Mouse (Mus musculus) urinary bladder, postnatal 14 days (tissue): ENCODE measurements around the gene Abca1.

ENCODE experiments used
- DNase-seq: peaks from one replicate; pipeline ENCODE4 v3.0.0; 2021; ENCODE audit warnings: low spot score

Gene Abca1

DNA sequence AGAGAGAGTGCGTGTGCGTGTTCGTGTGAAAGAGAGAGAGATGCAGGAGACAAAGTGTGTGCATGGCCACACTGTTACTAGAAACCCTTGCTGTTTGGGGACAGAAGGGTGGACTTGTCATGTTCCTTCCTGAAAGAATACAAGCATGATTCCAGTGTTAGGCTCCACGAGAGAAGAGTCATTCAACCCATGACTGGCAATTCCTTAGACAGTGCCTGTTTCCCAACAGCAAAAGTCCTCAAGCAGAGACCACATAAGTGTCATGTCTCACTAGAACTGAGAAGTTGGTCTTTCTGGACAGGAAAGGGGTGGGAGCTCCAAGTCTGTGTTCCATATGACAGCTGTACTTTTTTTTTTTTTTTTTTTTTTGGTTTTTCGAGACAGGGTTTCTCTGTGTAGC lies 10.1 kb downstream of the Abca1 start:
- no peak for DNase-seq

DNA sequence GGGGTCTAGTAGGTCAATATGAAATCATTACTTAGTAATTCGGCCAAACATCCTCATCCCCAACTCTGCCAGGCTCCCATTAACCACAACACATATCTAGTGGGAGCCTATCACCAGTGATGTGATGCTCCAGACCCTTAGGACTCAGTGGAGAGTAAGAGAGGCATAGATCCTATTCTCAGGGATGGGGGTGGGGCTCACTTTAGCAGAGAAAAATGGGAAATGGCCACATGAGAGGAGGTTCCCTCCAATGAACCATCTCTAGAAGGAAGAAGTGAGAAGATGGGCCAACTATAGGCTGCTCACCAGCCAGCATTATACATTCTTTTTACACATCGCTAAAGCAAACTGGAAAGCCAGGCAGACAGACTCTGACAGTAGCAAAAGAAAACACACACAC lies 10.9 kb downstream of the Abca1 start:
- no peak for DNase-seq

DNA sequence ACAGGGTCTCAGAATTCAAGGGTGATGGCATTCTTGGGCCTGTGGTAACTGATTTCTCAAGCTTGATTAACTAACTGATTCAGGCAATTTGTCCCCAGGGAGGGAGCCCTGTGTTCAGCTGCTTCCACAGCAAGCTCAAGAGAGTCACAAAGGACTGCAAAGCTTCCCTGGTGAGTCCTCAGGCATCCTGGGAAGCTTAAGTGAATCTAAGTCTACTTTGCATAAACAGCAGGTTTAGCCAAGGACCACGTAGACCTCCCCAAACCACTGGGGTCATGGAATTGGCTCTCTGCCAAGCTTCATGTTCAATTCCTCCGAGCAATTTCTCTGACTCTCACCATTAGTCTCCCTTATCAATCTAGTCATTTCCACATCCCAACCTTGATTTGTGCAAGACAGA lies 12.2 kb downstream of the Abca1 start:
- DNase-seq, result no peak

DNA sequence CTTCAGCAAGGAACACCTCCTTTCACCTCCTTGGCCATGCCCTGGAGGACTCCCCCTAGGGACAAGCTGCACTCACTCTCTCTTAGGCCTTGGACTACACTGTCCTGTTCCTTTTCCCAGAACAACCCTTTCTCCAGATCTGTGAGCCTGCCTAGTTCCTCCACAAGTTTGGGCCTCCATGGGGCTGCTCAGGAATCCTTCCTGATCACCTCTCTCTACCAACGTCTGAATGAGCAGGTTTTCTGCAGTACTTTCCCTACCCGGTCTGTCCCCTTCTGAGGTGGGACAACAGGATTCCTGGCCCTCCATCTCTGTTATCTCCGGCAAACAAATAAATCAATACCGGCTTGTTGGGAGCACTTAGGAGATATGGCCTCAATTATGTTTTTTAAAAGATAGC lies 12.6 kb downstream of the Abca1 start:
- DNase-seq, result no peak

DNA sequence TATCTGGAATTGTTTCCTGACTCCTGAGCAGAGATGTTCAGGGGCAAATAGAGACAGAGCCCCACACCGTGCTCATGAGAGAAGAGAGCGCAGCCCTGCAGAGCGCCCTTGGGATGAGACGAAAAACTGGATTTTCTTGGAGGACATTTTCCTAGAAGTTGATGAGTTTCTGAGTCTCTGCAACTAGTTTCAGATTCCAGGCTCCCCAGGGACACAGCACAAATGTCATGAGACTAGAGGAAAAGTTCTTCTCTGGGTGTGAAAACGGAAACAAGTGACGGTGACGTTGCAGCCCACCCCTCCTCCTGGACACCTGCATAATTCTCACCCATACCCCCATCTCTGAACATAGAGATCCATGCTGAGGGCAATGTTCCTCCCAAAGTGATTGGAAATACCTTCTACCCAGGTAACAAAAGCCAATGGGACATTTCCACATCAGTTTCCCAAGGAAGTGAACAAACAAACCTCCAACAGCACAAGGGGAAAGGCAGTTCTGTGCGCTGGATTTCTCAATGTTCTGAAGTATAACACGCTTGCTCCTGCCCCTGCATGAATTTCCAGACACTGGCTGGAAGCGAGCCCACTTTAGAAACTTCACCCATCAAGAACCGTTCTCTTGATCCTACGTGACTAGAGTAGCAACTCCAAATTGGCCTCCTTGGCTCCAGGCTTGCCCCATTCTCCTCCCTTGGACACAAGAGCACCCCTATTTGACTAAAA lies 13.3 kb downstream of the Abca1 start:
- no peak for DNase-seq

DNA sequence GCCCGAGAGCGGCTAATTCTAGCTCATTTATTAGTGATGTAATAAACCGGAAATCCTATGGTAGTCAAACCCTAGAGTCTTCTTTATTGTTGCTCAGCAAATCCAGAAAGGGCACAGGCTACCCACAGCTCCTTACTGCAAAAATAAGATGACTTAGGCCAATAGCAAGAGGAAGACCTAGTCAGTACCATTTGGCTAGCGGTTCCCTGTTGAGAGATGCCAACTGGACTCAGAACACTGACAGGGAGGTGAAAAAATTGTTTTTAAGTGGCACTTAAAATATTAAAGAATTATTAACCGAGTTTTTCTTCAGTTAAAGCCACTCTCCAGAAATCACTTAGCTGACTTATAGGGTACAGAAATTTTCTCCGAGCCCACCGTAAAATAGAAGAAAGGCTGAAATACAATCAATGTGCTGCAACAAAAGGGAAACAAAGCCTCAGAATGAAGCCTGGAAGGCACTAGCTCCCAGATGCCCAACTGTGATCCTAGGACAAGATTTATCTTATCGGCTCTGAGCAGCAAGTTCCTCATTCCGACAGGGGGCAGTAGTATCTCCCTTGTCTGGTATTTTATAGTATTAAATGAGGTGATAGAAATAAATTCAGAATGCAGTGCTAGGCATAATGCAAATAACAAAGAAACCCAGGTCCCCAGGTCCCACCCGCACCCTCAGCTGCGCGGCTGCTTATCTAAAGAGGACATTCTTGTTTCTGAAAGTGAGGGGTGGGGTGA lies 14.1 kb downstream of the Abca1 start:
- DNase-seq, result no peak

DNA sequence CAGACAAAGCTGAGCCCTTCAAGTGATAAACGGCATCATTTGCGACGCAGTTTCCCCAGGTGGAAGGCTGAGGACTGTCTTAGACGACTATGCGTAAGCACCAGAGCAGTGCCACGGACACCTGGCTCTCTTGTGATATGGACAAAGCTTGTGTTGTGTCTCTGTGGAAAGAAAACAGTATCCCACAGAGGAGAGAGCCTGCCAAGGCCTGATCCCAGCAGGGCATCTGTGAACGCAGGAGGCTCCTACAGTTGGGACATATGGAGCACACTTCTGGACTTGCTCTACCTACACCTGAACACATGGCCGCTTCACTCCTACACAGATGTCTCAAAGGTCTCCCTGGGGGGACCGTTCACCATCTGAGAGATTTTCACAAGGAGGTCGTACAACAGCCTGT lies 15.1 kb downstream of the Abca1 start:
- DNase-seq, result no peak

DNA sequence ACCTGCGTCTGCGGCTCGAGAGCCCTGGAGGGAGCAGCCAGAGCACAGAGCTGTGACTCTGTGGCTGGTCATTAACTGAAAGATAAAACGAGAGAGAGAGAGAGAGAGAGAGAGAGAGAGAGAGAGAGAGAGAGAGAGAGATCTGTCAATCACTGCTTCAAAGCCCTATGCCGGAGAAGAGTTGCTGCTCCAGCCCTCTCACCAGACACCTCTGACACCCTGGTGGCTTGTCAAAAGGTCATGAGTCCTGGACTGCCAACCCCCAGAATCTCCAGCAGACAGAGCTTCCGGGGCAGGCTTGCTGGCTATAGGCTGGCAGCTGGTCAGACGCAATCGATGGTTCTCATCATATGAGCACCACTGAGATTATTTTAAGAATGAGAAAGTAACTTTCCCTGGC lies 15.7 kb downstream of the Abca1 start:
- no peak for DNase-seq

DNA sequence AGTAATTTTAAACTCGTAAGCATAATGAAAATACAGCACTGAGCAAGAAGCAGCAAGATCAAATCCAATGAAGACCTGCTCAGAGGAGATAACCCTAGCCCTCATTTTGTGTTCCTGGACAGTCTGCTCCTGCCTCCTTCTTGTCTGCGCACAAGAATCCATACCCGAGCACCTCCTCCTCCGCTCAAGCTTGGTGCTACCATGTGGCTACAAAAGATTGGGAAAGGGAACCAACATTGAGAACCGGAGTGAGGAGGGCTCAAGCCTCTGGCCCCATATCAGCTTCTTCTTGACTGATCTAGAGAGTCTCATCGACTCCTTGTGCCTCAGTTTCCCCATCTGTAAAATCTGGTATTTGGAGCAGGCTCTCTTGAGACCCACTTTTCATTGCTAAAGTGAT lies 19.0 kb downstream of the Abca1 start:
- DNase-seq, result no peak

DNA sequence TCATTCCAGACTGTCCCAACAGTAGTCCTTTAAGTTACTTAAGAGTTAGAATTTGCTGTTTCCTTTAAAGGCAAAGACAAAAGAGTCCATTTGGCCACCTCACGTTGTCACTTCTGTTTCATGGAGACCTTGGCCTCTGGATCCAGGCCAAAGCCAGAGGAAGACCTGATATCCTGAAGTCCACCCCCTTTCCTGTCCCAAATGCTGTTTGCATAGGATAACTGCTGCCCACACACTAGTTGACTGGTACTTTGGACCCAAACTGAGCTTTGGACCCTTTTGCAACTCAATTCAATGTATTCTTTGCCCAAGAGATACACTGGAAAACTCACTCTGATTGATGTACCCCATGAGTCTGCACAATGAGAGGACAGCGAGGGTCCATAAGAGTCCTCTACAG lies 20.2 kb downstream of the Abca1 start:
- DNase-seq, result no peak

DNA sequence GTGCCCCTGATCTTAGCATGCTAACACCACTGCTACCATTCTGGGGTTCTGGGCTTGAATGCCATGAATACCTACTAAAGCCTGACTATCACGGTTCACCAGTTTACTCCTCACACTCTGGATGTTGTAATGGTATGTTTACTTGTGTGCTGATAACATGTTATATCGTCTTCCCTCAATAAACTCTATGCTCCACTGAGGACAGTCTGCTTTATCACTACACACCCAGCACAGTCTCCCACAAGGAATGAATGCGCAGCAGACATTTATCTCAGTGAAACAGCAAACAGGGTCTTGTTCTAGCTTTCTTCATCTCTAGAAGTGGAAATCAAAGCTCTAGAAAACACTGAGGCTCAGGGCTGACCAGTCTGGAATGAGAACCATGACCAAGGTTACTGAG lies 20.7 kb downstream of the Abca1 start:
- no peak for DNase-seq

DNA sequence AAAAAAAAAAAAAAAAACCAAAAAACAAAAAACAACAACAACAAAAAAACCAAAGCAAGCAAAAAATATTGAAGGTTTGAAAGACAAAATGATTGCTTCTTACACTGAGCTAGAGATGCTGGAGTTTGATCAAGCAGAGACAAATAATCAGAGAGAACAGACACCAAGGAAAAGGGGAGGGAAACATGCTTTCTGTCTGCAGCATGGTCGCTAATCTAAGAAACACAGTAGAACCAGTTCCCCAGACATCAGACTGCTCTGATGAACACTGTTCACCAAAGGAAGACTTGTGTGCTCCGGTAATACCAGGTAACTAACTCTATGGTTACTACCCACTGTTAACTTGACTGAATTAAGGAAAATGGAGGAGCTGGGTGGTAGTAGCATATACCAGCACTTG lies 22.6 kb downstream of the Abca1 start:
- no peak for DNase-seq

DNA sequence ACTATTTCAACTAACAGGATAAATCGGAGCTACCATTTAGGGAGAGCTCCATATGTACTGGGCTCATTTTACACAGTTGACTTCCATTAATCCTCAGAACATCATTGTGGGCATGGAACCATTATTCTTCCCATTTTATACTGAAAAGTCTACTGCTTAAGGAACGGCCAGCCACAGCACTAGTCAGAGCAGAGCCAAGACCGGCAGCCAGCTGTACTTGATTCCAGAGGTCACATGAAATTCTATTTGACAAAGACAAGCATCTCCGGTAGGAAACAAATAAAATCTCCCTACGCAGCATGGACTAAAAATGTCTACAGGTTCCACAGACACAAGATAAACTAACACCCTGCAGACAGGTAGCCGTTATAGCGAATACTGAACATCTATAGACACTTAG lies 24.9 kb downstream of the Abca1 start:
- DNase-seq, result no peak

DNA sequence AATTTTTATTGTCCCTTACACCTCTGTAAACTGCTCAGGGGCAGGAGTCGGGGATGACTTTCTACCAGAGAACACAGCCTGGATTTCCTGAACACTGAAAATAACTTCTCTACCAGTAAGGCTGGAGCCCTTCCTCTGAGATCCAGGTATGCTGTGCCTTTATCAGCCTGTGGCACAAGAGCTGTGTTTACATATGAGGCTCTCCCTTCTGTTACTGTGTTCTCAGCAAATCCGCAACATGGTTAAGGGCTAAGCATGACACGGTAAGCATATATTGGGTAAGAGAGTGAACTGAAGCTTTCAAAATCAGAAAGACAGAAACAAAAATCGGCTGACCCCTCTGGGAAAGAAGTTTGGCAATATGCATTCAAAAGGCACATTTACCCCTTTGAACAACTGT lies 25.7 kb downstream of the Abca1 start:
- DNase-seq, result no peak

DNA sequence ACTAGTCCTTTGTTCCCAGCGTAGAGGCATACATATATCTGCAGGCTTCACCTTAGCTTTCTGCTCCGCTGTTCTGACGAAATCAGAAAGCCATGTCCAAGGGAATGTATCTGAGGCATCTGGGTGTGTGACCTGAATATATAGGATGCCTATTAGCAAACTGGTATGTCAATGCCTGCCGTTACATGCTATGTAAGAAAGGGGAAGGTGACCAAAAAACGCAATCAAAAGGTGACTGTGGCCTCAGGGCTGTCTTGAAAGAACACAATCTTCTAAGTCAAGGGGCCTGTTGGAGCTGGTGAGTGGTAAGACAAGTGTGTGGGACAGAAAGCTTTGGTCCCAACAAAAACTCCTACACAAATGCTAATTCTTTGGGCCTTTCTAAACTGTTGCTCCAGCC lies 28.2 kb downstream of the Abca1 start:
- DNase-seq, result no peak

DNA sequence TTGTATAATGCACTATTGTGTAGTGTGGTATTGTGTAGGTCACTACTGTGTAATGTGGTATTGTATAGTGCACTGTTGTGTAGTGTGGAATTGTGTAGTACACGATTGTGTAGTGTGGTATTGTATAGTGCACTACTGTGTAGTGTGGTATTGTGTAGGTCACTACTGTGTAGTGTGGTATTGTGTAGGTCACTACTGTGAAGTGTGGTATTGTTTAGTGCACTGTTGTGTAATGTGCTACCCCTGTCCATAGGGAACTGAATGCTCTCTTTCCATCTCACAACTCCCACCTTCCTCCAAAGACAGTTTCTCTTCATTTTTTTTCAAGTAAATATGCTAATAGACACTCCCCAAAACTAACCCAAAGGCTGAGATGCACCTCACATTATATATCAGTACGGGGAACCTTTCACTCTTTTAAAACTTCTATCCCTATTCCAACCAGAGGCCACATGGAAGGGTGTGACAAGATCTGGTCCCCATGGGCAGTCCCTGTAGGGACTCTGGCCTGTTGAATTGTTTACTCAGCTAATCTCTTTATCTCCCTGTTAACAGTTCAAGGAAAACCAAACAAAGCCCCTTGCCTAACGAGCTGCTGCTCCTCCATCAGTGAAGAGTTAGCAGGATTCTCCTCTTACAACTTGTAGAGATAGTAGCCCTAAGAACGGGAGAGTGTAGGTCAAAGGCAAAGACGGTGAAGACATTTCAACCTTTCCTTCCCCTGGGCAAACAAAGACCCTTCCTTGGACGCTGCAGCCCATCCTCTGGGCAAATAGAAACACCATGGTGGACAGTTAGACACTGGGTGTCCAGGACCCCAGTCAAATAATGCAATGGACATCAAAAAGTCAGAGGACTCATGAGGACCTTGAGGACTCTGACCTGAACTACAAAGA lies 28.8 kb downstream of the Abca1 start:
- DNase-seq, result no peak

DNA sequence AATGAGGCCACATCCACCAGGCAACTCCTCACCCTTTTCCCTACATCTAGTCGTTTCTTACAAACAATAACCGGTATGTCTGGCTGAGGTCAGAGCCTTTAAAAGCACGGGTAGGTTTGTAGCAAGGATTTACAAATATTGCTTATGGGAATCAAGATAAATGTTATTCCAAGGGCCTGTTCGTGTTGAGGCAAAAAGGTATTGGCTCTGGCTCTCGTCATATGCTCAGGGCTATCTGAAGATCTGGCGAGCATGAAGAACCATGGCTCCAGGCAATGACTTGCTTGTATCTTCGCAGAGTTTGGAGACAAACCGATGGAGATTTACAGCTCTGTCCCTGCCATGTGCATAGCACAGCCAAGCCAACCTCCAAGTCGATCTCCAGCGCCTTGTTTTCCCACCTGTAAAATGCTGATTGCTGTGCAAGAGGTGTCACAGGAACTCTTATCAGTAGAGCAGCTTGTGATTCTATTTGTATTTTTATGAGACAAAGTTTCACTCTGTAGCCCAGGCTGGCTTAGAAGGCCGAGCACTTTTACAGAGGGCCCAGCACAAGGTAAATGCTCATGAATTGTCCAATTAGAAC lies 29.9 kb downstream of the Abca1 start:
- no peak for DNase-seq

DNA sequence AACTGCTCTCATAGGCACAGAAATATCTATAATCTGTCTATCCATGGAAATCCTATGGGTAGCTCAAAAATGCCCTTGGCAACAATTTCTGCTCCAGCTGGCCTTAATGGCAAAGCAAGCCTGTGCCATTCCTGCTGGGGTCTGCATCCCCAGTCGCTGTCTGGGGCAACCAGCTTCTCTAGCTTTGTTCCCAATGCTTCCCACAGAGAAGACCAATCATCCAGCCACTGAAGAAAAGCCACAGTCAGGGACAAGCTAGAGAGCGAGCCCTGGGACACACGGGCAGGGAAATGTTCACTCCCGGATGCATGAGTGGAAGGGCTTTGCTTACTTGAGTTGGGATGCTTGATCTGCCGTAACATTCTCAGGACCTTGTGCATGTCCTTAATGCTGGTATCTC lies 32.4 kb downstream of the Abca1 start:
- no peak for DNase-seq

DNA sequence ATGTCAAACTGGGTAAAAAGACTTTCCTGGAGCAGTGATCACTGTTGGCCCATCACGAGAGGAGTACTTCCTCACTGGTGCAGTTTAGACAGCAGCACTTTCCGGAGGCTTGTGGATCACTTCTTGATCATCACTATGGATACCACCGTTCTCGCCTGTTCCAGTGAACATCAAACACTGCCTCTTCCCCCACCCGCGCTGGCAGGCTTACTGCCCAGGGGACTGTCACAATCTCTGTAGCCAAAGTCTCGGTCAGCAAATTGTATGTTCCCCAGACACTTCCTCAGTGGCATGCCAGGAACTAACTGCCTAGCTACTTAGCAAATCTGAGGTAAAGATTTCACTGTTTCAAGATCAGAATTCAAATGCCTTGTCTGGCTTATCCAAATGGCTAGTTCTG lies 32.9 kb downstream of the Abca1 start:
- no peak for DNase-seq

DNA sequence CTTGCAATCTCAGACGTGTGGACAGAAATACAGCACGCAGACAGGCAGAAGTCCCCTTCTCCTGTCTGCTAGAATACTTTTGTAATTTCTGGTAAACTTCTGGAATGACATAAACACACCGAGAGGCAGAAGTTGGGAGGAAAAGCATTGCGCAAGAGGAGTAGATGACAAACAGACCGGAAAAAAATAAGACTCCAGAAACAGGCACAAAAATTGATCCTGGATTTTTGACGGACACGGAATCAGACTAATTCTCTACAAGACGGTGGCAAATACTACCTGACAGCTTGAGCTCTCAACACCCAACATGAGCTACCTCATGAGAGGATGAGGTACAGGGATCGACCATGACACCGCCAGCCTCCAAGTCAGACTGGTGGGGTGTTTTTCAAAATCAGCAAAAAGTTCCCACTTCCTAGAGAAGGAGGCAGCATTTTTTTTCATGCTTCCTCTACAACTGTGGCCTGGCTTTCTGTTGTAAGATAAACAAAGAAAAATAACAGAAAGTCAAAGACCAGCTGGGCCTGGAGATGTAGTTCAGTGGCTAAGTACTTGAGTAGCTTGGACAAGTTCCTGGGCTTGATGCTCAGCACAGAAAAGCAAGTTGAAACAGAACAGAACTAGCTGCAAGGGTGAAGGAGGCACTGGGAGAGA lies 34.7 kb downstream of the Abca1 start:
- DNase-seq, result no peak

DNA sequence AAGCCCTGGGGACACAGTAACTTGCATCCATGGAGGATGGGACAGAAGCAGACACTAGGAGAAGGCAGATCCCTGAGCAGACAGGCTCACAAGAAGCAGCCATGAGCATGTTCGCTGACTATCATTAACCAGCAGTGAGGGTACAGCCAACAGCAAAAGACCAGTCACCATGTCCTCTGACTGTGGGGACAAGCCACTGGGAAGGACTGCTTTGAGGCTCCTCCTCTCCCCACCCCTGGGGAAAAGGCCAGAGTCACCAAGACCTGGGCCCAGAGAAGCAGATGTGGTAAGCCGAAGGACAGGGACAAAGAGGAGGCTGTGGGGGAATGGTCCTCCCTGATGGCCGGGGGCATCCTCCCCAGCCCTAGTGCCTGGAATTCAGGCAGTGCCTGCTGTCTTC lies 37.4 kb downstream of the Abca1 start:
- no peak for DNase-seq
